Mouse (Mus musculus) intestine, embryonic 15.5 days (tissue): ENCODE measurements around the gene Rprd2. TPM values are rescaled to one million over a fixed set of nuclear protein-coding genes. Genes with fewer than 3 reads are reported as not detected.

Experiments used
- ATAC-seq: fragments of 200-750 bp; cut with Nextera tagmentation; 2 replicates; pipeline ENCODE4 v1.8.0; 2017; ENCODE audit warnings: moderate TSS enrichment, moderate library complexity
- H3K27ac ChIP-seq: fragments of 300-500 bp; sonication (generic); 2 replicates; pipeline ENCODE4 v1.5.1; 2015; ENCODE audit warnings: mild to moderate bottlenecking, inconsistent platforms
- H3K27me3 ChIP-seq: fragments of 300-500 bp; sonication (generic); replicated peaks from 2 replicates; pipeline ENCODE4 v1.6.1; 2015; ENCODE audit warnings: inconsistent platforms
- H3K36me3 ChIP-seq: fragments of 300-500 bp; sonication (generic); 2 replicates; pipeline ENCODE4 v1.6.1; 2015; ENCODE audit warnings: inconsistent platforms
- H3K4me1 ChIP-seq: fragments of 300-500 bp; sonication (generic); replicated peaks from 2 replicates; pipeline ENCODE4 v1.6.1; 2015; ENCODE audit warnings: inconsistent platforms
- H3K4me2 ChIP-seq: fragments of 300-500 bp; sonication (generic); replicated peaks from 2 replicates; pipeline ENCODE4 v1.6.1; 2015; ENCODE audit warnings: mild to moderate bottlenecking, inconsistent platforms
- H3K4me3 ChIP-seq: fragments of 300-500 bp; sonication (generic); replicated peaks from 2 replicates; pipeline ENCODE4 v1.5.1; 2015; ENCODE audit warnings: inconsistent platforms
- H3K9ac ChIP-seq: fragments of 300-500 bp; sonication (generic); 2 replicates; pipeline ENCODE4 v1.6.1; 2015; ENCODE audit warnings: inconsistent platforms
- H3K9me3 ChIP-seq: fragments of 300-500 bp; sonication (generic); 2 replicates; pipeline ENCODE4 v1.6.1; 2016; ENCODE audit warnings: inconsistent platforms
- WGBS: fragments of 180-500 bp; shearing (Covaris S2); methylation state at CpG from one replicate; pipeline ENCODE4 v1.1.7; 2015; 5-methylcytosine and 5-hydroxymethylcytosine counted together
- polyA plus RNA-seq: library from polyadenylated mRNA; unstranded; fragments of >200 nt; fragmentation: Nextera tagmentation; extraction: Ambion mirVana; gene quantifications from 2 replicates; pipeline ENCODE4 v1.2.1, GENCODE M21; 2015

Rprd2 gene
- polyA plus RNA-seq, 1 experiment from 2014 or later = 18.3 TPM

- 0 out of 2 replicates have a peak, but pooled peaks cover 7% of the 10 kb centered on the region for H3K36me3 ChIP-seq
- no peaks in the 10 kb centered on the region for H3K9me3 ChIP-seq
- no peaks in the 10 kb centered on the region for H3K27me3 ChIP-seq
- H3K4me1 ChIP-seq = peaks cover 7% of the 10 kb centered on the region; the same call in 1 of the 2 replicates
- H3K9ac ChIP-seq = no peak overlapping the region
- 77% methylated on average over 11 of the region's 11 CpGs for WGBS
- no peak overlapping the region for H3K4me2 ChIP-seq
- no peak overlapping the region for H3K4me3 ChIP-seq
- H3K27ac ChIP-seq = no peak overlapping the region
- no peak for ATAC-seq
Observed at GRCm38 (mm10) chr3:95732744-95733521, 85.7 kb downstream of the Rprd2 start.

- no peaks in the 10 kb centered on the region for H3K9me3 ChIP-seq
- H3K27ac ChIP-seq = no peak overlapping the region
- ATAC-seq = no peak
- WGBS = 95% methylated on average over 9 of the region's 9 CpGs
- no peak overlapping the region for H3K4me2 ChIP-seq
- no peak overlapping the region for H3K4me3 ChIP-seq
- H3K9ac ChIP-seq = no peak overlapping the region
- peaks cover 7% of the 10 kb centered on the region; the same call in 1 of the 2 replicates for H3K4me1 ChIP-seq
- 0 out of 2 replicates have a peak, but pooled peaks cover 7% of the 10 kb centered on the region for H3K36me3 ChIP-seq
- H3K27me3 ChIP-seq = no peaks in the 10 kb centered on the region
Observed at GRCm38 (mm10) chr3:95732297-95732696, 86.4 kb downstream of the Rprd2 start.

GRCm38 (mm10) chr3:95731802-95732201 is 86.9 kb downstream of the Rprd2 start:
- ATAC-seq = no peak
- no peak overlapping the region for H3K4me2 ChIP-seq
- WGBS = 87% methylated on average over 4 of the region's 4 CpGs

GRCm38 (mm10) chr3:95730431-95730830 is 88.2 kb downstream of the Rprd2 start:
- Histone ChIP-seq H3K4me3 (no peak overlapping the region), H3K4me1 (peaks cover 7% of the 10 kb centered on the region; the same call in 1 of the 2 replicates), H3K36me3 (0 out of 2 replicates have a peak, but pooled peaks cover 3% of the 10 kb centered on the region), H3K9ac (no peak overlapping the region), H3K27ac (no peak overlapping the region), H3K27me3 (no peaks in the 10 kb centered on the region), H3K9me3 (no peaks in the 10 kb centered on the region), H3K4me2 (no peak overlapping the region)
- WGBS = 72% methylated on average over 7 of the region's 7 CpGs
- ATAC-seq = no peak

More at GRCm38 (mm10) chr3:95731802-95732201, 86.9 kb downstream of the Rprd2 start:
- peaks cover 7% of the 10 kb centered on the region; the same call in 1 of the 2 replicates for H3K4me1 ChIP-seq
- H3K27me3 ChIP-seq = no peaks in the 10 kb centered on the region
- H3K9me3 ChIP-seq = no peaks in the 10 kb centered on the region
- H3K4me3 ChIP-seq = no peak overlapping the region
- no peak overlapping the region for H3K27ac ChIP-seq
- no peak overlapping the region for H3K9ac ChIP-seq
- 0 out of 2 replicates have a peak, but pooled peaks cover 7% of the 10 kb centered on the region for H3K36me3 ChIP-seq

GRCm38 (mm10) chr3:95728906-95729305 is 89.8 kb downstream of the Rprd2 start:
- no peak overlapping the region for H3K27ac ChIP-seq
- 70% methylated on average over 2 of the region's 2 CpGs for WGBS
- no peak overlapping the region for H3K4me2 ChIP-seq
- no peak for ATAC-seq
- H3K4me1 ChIP-seq = no peaks in the 10 kb centered on the region
- no peak overlapping the region for H3K4me3 ChIP-seq
- no peaks in the 10 kb centered on the region for H3K36me3 ChIP-seq
- no peaks in the 10 kb centered on the region for H3K27me3 ChIP-seq
- H3K9ac ChIP-seq = no peak overlapping the region
- no peaks in the 10 kb centered on the region for H3K9me3 ChIP-seq

GRCm38 (mm10) chr3:95726696-95727358 is 91.8 kb downstream of the Rprd2 start:
- Histone ChIP-seq H3K4me3 (no peak overlapping the region), H3K36me3 (no peaks in the 10 kb centered on the region), H3K4me1 (no peaks in the 10 kb centered on the region), H3K9me3 (no peaks in the 10 kb centered on the region), H3K27ac (no peak overlapping the region), H3K27me3 (no peaks in the 10 kb centered on the region), H3K4me2 (no peak overlapping the region), H3K9ac (no peak overlapping the region)
- ATAC-seq = no peak
- WGBS = 52% methylated on average over 7 of the region's 7 CpGs

- no peak overlapping the region for H3K27ac ChIP-seq
- 86% methylated on average over 7 of the region's 7 CpGs for WGBS
- no peak overlapping the region for H3K4me3 ChIP-seq
- no peaks in the 10 kb centered on the region for H3K27me3 ChIP-seq
- no peak overlapping the region for H3K9ac ChIP-seq
- no peaks in the 10 kb centered on the region for H3K4me1 ChIP-seq
- H3K4me2 ChIP-seq = no peak overlapping the region
- H3K9me3 ChIP-seq = no peaks in the 10 kb centered on the region
- no peaks in the 10 kb centered on the region for H3K36me3 ChIP-seq
- no peak for ATAC-seq
Observed at GRCm38 (mm10) chr3:95725863-95726262, 92.8 kb downstream of the Rprd2 start.

- ATAC-seq = no peak
- Histone ChIP-seq H3K27me3 (no peaks in the 10 kb centered on the region), H3K27ac (no peak overlapping the region), H3K4me1 (no peaks in the 10 kb centered on the region), H3K4me3 (no peak overlapping the region), H3K4me2 (no peak overlapping the region), H3K9me3 (no peaks in the 10 kb centered on the region), H3K36me3 (no peaks in the 10 kb centered on the region), H3K9ac (no peak overlapping the region)
- 73% methylated on average over 3 of the region's 3 CpGs for WGBS
Observed at GRCm38 (mm10) chr3:95722386-95722785, 96.3 kb downstream of the Rprd2 start.

- 82% methylated on average over 2 of the region's 2 CpGs for WGBS
- no peak for ATAC-seq
- H3K9me3 ChIP-seq = no peaks in the 10 kb centered on the region
- H3K9ac ChIP-seq = no peak overlapping the region
- H3K27ac ChIP-seq = no peak overlapping the region
- no peaks in the 10 kb centered on the region for H3K4me1 ChIP-seq
- H3K4me3 ChIP-seq = no peak overlapping the region
- no peaks in the 10 kb centered on the region for H3K36me3 ChIP-seq
- no peak overlapping the region for H3K4me2 ChIP-seq
- no peaks in the 10 kb centered on the region for H3K27me3 ChIP-seq
Observed at GRCm38 (mm10) chr3:95718153-95718552, 100.5 kb downstream of the Rprd2 start.

- no peaks in the 10 kb centered on the region for H3K27me3 ChIP-seq
- no peak overlapping the region for H3K9ac ChIP-seq
- H3K4me3 ChIP-seq = no peak overlapping the region
- ATAC-seq = no peak
- H3K4me2 ChIP-seq = no peak overlapping the region
- H3K27ac ChIP-seq = no peak overlapping the region
- H3K9me3 ChIP-seq = no peaks in the 10 kb centered on the region
- H3K36me3 ChIP-seq = no peaks in the 10 kb centered on the region
- no peaks in the 10 kb centered on the region for H3K4me1 ChIP-seq
- WGBS = 91% methylated on average over 1 of the region's 1 CpGs
Observed at GRCm38 (mm10) chr3:95716075-95716474, 102.6 kb downstream of the Rprd2 start.
